Mouse (Mus musculus) gastrocnemius, postnatal 14 days (tissue): ENCODE results near the gene Ube2f. TPM values are rescaled to one million over a fixed set of nuclear protein-coding genes. Genes with fewer than 3 reads are reported as not detected.

ENCODE experiments used
- DNase-seq: peaks from one replicate; pipeline ENCODE4 v3.0.0; 2021; ENCODE audit warnings: mixed read lengths
- intact Hi-C: fragments of 180-260 bp; cut with DNase I; formaldehyde crosslinking; loops from one replicate; pipeline ENCODE4 v1.15.1; 2025; ENCODE audit warnings: low total_unique reads
- total RNA-seq, 2 experiments: library from RNA; stranded (reverse); gene quantifications; 2 replicates each; pipeline ENCODE4 v1.2.3; 2021

Gene Ube2f
- total RNA-seq, 2 experiments from 2014 or later: 55.9 to 59.7 TPM

DNA sequence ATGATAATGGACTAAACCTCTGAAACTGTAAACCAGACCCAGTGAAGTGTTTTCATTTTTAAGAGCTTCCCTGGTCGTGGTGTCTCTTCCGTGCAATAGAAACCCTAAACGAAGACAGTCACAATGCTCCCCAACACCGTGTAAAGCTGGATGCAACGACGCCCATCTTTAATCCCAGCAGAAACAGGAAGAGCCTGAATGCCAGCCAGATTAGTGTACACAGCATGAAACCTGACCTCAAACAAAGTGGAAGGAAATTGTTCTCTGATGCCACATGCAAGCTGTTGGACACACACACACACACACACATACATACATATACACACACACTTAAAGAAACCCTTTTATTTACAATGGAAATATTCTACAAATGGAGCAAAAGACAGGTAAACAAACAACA is 19.0 kb upstream of the Ube2f start:
- DNase-seq: no peak

DNA sequence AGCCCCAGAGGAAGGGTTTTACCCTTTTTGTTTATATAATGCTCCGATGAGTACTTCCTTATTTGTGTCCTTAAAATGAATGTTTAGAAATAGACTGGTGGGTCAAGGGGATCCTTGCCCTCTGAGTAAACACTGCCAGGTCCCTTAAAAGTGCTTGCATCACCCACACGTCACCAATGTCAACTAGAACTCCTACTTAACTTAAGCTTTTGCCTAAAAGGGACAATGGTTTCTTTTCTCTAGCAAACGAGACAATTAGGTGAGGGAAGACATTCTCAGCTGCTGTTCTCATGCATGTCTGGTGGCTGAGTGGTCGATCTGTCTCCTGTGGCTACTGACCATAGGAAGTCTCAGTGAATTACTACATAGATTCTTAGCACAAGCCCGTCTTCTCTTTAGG is 18.2 kb upstream of the Ube2f start:
- no peak for DNase-seq
- intact Hi-C loops: no loop called here

More for the DNA sequence above, 19.0 kb upstream of the Ube2f start:
- intact Hi-C loops: no loop called here

DNA sequence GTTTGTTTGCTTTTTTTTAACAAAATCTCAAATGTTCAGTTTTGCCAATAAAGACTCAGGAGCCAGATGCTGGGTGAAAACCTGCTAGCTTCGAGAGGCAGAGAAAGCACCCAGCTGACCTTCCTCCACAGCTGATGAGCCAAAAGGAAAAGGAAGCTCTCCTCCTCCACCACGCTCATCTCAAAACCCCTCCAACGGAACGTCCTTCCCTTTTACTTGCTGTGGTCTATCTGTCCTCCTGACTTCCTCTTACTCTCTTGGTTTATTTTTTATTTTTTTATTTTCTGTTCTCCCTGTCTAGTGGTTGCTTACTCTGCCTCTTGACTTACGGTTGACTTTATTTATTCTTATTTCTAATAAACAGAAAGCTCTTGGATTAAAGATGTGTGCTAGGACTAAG is 14.7 kb upstream of the Ube2f start:
- intact Hi-C loops: loop anchor here (5.0 kb wide), 1 partner anchor 53 kb away; no protein-coding TSS in a partner anchor
- DNase-seq: no peak

DNA sequence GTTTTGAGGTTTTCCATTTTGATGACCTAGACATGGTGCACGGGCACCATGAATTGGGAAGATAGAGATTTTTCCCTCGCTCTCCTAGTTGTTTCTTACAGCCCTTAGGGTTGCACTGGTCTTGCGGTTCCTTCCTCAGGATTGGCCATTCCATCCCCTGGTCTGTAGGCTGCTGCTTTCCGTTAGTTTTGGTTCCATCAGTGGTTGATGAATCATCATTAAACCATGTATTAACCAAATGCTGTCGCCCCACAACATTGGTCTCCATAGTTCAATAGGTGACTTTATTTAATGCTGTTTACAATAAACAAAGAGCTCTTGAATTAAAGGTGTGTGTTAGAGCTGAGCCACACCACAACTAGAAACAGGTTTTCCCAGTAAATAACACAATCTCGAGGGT is 12.4 kb upstream of the Ube2f start:
- no peak for DNase-seq
- intact Hi-C loops: loop anchor here (5.0 kb wide), 1 partner anchor 55 kb away; no protein-coding TSS in a partner anchor

DNA sequence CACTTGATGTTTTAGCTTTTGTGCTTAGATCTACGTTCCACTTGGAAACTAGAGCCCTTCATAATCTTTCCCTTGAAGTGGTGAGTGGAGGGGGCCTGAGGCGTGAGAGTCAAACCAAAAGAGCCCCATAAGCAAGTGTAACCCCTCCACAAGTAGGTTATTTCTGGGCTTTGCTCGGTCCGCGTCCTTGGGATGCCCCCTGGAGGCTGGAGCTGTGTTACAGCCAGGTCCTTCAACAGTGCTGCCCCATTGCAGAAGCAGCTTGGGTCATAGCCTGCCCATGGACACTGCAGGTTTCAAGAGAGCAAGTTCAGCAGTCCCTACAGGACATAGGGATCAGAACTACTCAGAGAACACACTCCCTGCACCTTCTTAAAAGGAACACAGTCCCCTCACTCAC is 11.0 kb upstream of the Ube2f start:
- peak; percentile 70 for DNase-seq
- intact Hi-C loops: loop anchor here (5.0 kb wide), 1 partner anchor 57 kb away; no protein-coding TSS in a partner anchor

DNA sequence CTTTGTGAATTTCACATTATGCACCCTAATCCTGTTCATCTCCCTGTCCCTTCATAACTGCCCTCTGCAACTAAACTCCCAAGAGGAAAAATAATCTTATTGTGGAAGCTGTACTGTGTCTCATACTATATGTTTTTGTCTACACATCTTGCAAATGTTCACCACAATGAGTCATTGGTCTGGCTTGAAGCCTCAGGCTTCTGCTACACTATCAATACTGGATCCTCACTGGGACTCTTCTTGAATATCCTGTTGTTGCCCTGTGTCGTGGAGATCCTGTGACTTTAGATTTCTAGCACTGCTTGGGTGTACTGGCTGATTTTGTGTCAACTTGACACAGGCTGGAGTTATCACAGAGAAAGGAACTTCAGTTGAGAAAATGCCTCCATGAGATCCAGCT is 10.3 kb upstream of the Ube2f start:
- no peak for DNase-seq
- intact Hi-C loops: loop anchor here (5.0 kb wide), 1 partner anchor 57 kb away; no protein-coding TSS in a partner anchor

DNA sequence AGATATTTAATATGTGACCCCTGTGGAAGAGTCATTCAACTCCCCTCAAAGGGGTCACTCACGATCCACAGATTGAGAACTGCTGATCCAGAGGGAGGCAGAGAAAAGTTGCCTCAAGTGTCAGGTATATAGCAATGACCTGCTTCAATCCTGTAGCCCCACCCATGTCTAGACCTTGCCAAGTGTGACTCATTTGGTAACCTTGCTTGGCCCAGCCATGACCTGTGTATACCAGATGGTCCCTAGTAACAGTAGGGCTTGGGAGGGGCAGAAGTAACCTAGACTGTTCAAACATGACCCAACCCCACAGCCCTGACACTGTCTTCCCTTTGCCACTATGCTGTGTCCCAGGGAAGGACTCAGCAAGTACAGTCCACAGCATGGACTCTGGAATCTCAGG is 9.4 kb upstream of the Ube2f start:
- no peak for DNase-seq
- intact Hi-C loops: no loop called here

DNA sequence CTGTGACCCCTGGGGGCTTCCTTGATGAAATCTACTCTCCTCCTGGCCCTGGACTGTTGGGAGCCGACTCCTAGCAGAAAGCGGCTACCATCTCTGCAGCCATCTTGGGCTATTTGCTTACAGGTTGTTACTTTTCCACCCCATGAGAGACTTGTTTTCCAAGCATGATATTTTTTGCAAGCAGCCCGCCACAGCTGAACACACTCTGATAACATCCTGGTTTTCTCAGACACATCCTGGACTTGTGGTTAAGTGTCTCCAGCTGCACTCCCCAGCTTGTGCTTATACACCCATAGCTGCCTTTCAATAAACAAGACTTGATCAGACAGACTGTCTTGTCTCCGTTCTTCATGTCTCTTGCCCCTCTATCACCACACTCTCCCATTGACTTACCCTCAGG is 8.9 kb upstream of the Ube2f start:
- DNase-seq: no peak
- intact Hi-C loops: no loop called here

DNA sequence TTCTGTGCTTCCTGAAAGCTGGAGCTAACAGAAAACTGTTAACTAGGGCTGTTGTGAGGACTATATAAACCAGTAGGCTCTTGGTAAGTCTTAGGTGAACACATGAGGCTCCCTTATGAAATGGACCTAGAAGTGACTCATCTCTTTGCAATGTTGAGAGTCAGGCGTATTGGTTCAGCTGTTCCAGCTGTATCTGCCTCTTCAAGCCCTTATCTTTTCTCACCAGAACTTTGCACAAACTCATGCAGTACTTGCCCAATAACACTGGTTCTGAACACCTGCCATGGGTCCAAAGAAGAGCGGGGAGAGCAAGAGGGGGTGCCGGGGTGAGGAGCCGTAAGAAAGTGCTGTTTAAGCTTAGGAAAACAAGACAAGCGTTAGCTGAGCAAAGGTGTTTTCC is 1.9 kb upstream of the Ube2f start:
- no peak for DNase-seq
- intact Hi-C loops: no loop called here

DNA sequence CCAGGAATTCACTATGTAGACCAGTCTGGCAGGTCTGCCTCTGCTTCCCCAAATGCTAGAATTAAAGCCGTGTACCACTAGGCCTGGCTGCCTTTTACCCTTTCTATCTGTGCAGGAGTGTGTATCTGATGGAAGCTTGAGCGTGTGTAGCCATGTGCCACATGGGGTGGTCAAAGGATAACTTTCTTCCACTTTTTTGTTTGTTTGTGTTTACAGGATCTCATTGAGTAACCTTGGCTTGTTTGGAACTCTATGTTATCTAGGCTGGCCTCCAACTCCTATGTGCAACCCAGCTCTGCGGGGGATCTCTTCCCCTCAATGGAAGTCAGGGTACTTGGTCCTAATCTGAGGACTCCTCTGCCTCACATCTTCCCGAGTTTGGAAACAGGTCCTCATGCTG is 1.1 kb upstream of the Ube2f start:
- DNase-seq: no peak
- intact Hi-C loops: no loop called here

DNA sequence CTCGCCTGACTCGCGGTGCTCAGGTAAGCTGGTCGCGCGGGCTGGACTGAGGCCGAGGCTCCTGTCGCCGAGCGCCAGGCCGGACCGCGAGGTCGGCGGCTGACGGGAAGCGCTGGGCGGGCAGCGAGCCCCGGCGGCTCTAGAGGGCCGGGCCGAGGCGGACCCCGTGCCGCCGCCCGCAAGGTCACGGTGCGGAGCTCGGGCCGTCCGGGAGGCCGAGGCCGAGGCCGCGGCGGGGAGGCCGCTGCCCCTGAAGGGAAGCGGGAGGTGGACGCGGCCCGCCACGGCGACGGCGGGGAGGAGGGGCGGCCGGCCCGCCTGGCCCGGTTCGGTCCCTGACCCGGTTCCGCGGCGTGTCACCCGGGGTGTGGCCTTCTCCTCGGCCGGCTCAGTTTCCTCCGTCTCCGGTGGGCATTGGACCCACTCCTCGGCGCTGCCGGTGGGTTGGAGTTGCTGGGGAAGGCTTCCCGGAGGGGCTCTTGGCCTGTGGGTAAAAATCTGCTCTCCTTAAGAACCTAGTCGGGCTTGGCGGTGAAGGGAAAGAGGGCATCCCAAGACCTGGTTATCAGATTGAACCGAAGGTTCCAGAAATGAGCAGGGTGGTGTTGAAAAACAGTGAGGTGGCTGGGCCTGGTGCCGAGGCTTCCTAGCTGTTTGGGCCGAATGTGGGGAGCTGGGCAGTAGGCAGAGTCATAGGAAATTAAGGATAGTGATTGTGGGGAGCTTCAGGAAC is 477 bp downstream of the Ube2f start:
- intact Hi-C loops: no loop called here
- DNase-seq: peak; percentile 47

DNA sequence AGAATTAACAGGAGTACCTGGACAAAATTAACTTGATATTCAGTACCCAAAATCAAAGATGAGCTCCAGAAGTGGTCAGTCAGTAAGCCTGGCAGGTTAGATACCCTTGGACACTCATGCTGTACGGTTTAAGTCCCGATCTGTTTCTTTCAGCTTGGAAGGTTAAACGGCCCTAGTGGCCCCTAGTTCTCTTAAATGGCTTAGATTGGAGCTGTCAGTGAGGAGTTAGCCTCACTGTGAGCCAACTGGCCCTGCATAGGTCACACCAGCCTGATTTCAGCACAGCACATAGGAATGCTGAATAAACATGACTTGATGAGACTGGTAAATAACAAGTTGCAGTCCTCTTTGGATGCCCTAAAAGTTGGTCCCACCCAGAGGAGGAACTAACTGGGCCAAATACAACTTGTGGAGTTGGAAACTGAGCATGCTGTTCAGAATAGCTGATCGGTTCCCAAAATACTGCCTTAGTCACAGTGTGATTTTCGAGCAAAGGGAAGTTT is 1.1 kb downstream of the Ube2f start:
- intact Hi-C loops: no loop called here
- DNase-seq: no peak

DNA sequence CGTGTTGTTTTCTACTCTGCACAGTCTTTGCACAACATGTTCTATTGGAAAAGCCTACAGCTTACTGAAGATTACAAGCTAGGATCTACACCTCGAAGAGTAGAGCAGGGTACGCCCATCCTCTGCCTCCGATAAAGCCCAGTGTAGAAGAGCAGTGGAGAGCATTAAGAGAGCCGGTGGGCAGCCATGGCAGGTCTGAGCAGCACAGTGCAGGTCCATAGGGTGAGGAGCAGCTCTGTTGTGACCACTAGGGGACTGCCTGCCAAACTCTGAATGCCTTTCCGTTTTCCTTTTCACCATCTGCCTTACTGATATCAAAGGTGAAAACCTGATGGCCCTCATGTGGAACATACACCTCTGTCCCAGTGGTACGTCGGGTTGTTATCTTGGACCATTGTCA is 1.8 kb downstream of the Ube2f start:
- intact Hi-C loops: no loop called here

DNA sequence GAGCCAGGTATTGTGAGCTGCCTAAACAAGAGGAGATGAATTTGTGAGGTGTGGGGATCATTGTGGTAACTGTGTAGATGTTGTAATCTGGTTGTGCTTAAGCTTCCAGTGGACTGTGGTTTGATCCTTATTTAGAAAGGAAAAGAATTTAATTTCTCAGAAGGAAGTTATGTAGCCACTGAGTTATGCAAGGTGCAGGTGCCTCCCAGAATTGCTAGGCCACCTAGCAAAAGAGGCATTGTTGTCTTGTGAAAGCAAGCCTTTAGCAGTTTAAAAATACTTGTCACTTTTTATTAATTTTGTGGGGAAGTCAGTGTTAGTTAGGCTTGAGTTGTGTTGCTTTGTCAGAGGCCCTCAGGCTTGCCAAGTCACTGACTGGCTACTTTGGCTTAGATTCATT is 7.8 kb downstream of the Ube2f start:
- intact Hi-C loops: no loop called here
- no peak for DNase-seq

More for the DNA sequence above, 1.8 kb downstream of the Ube2f start:
- DNase-seq: no peak

DNA sequence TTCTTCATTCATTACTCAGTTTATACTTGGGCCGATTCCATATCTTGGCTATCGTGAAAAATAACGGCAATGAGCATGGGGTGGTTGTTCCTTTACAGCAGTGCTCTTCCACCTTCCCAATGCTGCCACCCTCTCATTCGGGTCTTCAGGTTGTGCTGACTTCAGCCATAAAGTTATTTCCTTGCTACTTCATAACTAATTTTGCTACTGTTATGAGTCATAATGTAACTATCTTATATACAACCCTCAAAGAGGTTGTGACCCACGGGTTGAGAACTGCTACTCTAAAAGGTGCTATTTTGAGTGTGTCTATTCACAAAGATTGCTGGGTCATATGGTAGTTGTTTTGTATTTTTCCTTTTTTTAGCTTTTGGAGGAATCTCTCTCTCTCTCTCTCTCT is 9.7 kb downstream of the Ube2f start:
- intact Hi-C loops: no loop called here
- no peak for DNase-seq

DNA sequence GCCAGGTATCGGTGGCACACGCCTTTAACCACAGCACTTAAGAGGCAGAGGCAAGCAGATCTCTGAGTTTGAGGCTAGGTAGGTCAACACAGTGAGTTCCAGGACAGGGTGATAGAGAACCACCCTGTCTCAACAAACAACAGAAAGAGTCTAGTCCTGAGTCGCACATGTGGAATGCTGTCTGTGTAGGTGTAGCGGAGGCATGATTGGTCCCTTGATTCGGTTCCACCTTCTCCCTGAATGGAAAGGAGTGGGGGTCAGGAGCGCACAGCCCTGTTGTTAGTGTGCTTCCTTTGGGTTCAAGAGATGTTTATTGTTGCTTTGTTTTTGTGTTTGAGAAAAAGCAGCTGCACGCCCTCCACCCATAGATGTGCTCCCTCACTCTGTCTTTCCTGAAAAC is 12.4 kb downstream of the Ube2f start:
- intact Hi-C loops: no loop called here

DNA sequence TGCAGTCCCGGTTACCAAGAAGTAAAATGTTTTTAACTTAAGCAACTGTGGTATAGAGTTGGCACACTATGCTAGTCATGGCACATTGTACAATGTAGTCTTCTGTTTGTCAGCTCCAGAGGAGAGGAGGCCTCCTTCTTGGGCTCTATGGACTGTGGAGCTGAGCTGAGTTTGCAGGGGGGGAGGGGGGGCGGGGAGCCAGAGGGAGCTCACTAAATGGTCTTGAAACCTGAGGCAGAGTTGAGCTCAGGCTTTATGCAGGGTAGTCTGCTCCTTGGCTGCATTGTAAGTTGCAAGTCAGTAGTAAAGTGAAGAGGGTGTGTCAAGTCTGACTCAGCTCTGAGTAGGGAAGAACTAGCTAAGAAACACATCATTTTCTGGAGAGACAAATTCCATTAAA is 22.2 kb downstream of the Ube2f start:
- intact Hi-C loops: no loop called here
- DNase-seq: no peak

More for the DNA sequence above, 12.4 kb downstream of the Ube2f start:
- no peak for DNase-seq

DNA sequence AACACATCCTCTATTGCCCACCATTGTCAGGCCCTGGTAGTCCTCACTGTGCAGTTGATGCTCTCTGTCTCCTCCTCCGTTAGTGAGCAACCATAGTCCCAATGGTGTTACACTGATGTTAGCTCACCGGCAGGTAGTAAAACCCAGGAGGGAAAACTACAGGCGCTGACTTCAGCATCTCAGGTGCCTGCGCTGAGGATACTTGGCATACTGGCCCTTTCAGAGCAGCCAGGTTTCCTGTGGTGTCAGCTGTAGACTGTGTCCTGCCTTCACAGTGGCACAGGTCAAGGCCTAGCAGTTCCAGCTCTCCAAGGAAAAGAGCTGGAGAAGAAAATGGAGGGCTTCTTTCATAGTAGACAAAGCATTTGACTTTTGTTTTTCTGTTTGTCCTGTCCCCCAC is 26.5 kb downstream of the Ube2f start:
- DNase-seq: no peak
- intact Hi-C loops: no loop called here

DNA sequence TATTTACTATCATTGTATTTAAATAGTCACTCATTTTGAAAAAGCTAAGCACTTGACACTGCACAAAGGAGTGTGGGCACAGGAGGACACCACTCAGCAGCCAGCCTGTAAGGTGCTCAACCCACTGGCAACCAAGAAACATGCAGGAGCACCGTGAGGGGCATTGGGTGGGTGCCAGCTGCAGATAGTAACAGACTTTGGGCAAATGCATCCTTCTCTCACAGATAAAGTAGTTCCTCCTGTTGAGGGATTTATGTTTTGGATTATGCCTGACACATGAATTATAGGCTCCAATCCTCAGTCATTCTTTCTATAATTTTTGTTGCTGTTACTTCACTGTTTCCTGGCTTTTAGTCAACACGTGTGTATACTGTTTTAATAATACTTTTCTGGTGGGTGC is 27.4 kb downstream of the Ube2f start:
- intact Hi-C loops: no loop called here
- no peak for DNase-seq

DNA sequence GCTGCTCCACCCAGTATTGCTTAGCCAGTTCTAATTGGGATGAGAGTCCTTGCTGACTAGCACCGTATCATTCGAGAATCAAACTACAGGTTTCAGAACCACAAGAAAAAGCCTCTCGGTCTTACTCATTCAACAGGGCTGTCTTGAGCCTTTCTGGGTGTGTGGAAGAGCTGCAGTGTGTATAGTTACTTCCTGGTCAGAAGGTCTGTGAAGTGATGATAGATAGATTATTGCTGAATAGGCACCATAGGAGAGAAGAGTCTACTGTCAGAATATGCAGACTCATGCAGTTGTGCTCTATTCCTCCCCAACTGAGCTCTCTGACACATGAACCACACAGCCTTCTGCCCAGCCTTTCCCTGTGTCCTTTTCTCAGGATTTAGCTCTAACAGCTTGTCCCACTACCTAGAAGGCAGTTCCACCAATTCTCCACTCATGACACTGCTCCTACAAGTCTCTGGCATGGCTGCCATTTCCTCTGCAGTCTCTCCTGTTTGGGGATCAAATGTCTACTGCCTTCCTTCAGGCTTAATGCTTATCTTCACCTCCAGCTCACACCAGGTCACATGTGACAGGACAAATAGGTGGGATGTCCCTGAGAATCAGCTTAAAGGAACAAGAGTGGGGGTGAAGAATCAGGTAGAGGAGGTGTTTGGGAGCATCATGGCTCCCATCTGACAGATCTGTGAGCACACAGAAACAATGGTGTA is 28.5 kb downstream of the Ube2f start:
- DNase-seq: no peak
- intact Hi-C loops: no loop called here

DNA sequence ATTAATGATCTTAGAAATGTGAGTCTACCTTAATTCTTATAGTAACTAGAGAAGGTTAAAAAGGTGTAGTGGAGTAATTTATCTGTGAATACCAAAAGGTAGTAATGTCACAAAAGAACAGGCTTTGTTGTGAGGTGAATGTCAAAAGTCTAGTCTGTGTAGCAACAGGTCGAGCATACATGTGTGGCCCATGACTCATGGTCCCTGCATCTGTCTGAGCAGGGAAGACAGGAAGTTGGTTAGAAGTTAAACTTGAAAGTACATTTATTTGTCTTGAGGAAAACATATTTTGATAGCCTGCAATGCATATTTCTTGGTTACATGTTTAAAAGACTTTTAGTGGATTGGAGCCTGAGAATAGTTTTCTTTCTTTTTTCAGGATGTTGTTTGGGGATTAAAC is 29.0 kb downstream of the Ube2f start:
- intact Hi-C loops: no loop called here
- DNase-seq: no peak
